Mouse (Mus musculus) CH12.LX (cell line): ENCODE measurements at regions not wholly inside any gene's neighbourhood (a gene's known extent, or its start where the extent isn't known, plus 50 kb on each side); places are given as distances from the start of the nearest gene placed in this dataset.
"Not testable (repeated sequence)": the region's sequence is repeated elsewhere in the genome, so short reads cannot be mapped to it uniquely, and the experiment has no call there.

Experiments
- CTCF ChIP-seq, 2 experiments: IDR thresholded peaks in 1 of 2; conservative IDR thresholded peaks in 1 of 2; 2 replicates each; pipeline ENCODE4 v1.5.1; 2011 to 2012; ENCODE audit warnings: low read depth in 2 of 2, low read length in 2 of 2, improper control_type of control experiment in 1 of 2, inconsistent platforms in 1 of 2, mild to moderate bottlenecking in 1 of 2, moderate library complexity in 1 of 2
- EP300 ChIP-seq: IDR thresholded peaks from 2 replicates; pipeline ENCODE4 v1.6.1; 2011; ENCODE audit warnings: low read length, improper control_type of control experiment
- JUND ChIP-seq: conservative IDR thresholded peaks from 2 replicates; pipeline ENCODE4 v1.6.1; 2011; ENCODE audit warnings: low read depth, low read length, improper control_type of control experiment
- NELFE ChIP-seq: IDR thresholded peaks from 2 replicates; pipeline ENCODE4 v1.6.1; 2011; ENCODE audit warnings: low read depth, low read length, improper control_type of control experiment
- POLR2A ChIP-seq: IDR thresholded peaks from 2 replicates; pipeline ENCODE4 v1.6.1; 2011; ENCODE audit warnings: low read depth, mild to moderate bottlenecking, improper control_type of control experiment, low read length
- SMC3 ChIP-seq: IDR thresholded peaks from 2 replicates; pipeline ENCODE4 v1.6.1; 2011; ENCODE audit warnings: low read depth, low read length, improper control_type of control experiment
- USF2 ChIP-seq: conservative IDR thresholded peaks from 2 replicates; pipeline ENCODE4 v1.6.1; 2011; ENCODE audit warnings: low read depth, low read length, improper control_type of control experiment
- ZC3H11A ChIP-seq: IDR thresholded peaks from 2 replicates; pipeline ENCODE4 v1.6.1; 2012; ENCODE audit warnings: low read depth, mild to moderate bottlenecking, inconsistent platforms, low read length, improper control_type of control experiment

- TF ChIP-seq NELFE; CTCF (conservative IDR thresholded peaks at IDR 0.05 in 1 of 2, IDR thresholded peaks at IDR 0.05 in 1 of 2; ENCODE audit: low read depth in 2 of 2, low read length in 2 of 2); POLR2A; USF2; ZC3H11A; EP300; JUND; SMC3: not testable (repeated sequence)
These were observed 309.4 kb upstream of the Snrpn start for GRCm38 (mm10) chr7:60449239-60450073.
